Mouse (Mus musculus) embryonic fibroblast, embryonic 13.5 days (primary cell): ENCODE data around the gene Riok2.

ENCODE experiments used
- CTCF ChIP-seq: IDR thresholded peaks from 2 replicates; pipeline ENCODE4 v1.5.1; 2011; ENCODE audit warnings: mild to moderate bottlenecking, control low read depth, low read length, moderate library complexity, borderline replicate concordance; ENCODE audit not compliant: insufficient read depth
- POLR2A ChIP-seq: IDR thresholded peaks from 2 replicates; pipeline ENCODE4 v1.6.1; 2011; ENCODE audit warnings: low read depth, mild to moderate bottlenecking, control low read depth, low read length, moderate library complexity

GRCm38 (mm10) chr17:17411443-17411842 lies 37.3 kb downstream of the Riok2 start:
- TF ChIP-seq CTCF (no peak), POLR2A (no peak)
